Mouse (Mus musculus): Measurements from ENCODE around the gene Synpo2. TPM values are rescaled to one million over a fixed set of nuclear protein-coding genes. Genes with fewer than 3 reads are reported as not detected.

The Synpo2 gene
- total RNA-seq, 2 experiments from 2014 or later = 0.17 to 0.57 TPM

- no peak for ATAC-seq (replicated peaks; ENCODE audit: poor library complexity)
Observed at GRCm38 (mm10) chr3:123205485-123205884, 30.5 kb downstream of the Synpo2 start.

GRCm38 (mm10) chr3:123205065-123205464 is 30.9 kb downstream of the Synpo2 start:
- no peak for ATAC-seq (replicated peaks; ENCODE audit: poor library complexity)

GRCm38 (mm10) chr3:123204658-123205057 is 31.3 kb downstream of the Synpo2 start:
- ATAC-seq (replicated peaks; ENCODE audit: poor library complexity) = no peak

- ATAC-seq (replicated peaks; ENCODE audit: poor library complexity) = peak; percentile 94
Observed at GRCm38 (mm10) chr3:123201798-123202197, 34.2 kb downstream of the Synpo2 start.

GRCm38 (mm10) chr3:123193740-123194139 is 42.2 kb downstream of the Synpo2 start:
- ATAC-seq (replicated peaks; ENCODE audit: poor library complexity) = no peak

GRCm38 (mm10) chr3:123191602-123192001 is 44.3 kb downstream of the Synpo2 start:
- peak; percentile 82 for ATAC-seq (replicated peaks; ENCODE audit: poor library complexity)

- ATAC-seq (replicated peaks; ENCODE audit: poor library complexity) = no peak
Observed at GRCm38 (mm10) chr3:123190329-123190728, 45.6 kb downstream of the Synpo2 start.

GRCm38 (mm10) chr3:123189826-123190225 is 46.1 kb downstream of the Synpo2 start:
- ATAC-seq (replicated peaks; ENCODE audit: poor library complexity) = no peak

- no peak for ATAC-seq (replicated peaks; ENCODE audit: poor library complexity)
Observed at GRCm38 (mm10) chr3:123188616-123189230, 47.2 kb downstream of the Synpo2 start.

GRCm38 (mm10) chr3:123187370-123188124 is 48.4 kb downstream of the Synpo2 start:
- ATAC-seq (replicated peaks; ENCODE audit: poor library complexity) = no peak

GRCm38 (mm10) chr3:123185238-123185925 is 50.6 kb downstream of the Synpo2 start:
- ATAC-seq (replicated peaks; ENCODE audit: poor library complexity) = no peak

GRCm38 (mm10) chr3:123184281-123184680 is 51.7 kb downstream of the Synpo2 start:
- ATAC-seq (replicated peaks; ENCODE audit: poor library complexity) = no peak

GRCm38 (mm10) chr3:123179508-123179907 is 56.4 kb downstream of the Synpo2 start:
- no peak for ATAC-seq (replicated peaks; ENCODE audit: poor library complexity)

GRCm38 (mm10) chr3:123179041-123179440 is 56.9 kb downstream of the Synpo2 start:
- no peak for ATAC-seq (replicated peaks; ENCODE audit: poor library complexity)

- no peak for ATAC-seq (replicated peaks; ENCODE audit: poor library complexity)
Observed at GRCm38 (mm10) chr3:123178420-123178819, 57.5 kb downstream of the Synpo2 start.

GRCm38 (mm10) chr3:123176366-123177334 is 59.3 kb downstream of the Synpo2 start:
- ATAC-seq (replicated peaks; ENCODE audit: poor library complexity) = peak; percentile 56

GRCm38 (mm10) chr3:123175142-123175541 is 60.8 kb downstream of the Synpo2 start:
- ATAC-seq (replicated peaks; ENCODE audit: poor library complexity) = peak; percentile 41

- ATAC-seq (replicated peaks; ENCODE audit: poor library complexity) = no peak
Observed at GRCm38 (mm10) chr3:123174379-123174697, 61.6 kb downstream of the Synpo2 start.

GRCm38 (mm10) chr3:123173553-123174378 is 62.2 kb downstream of the Synpo2 start:
- ATAC-seq (replicated peaks; ENCODE audit: poor library complexity) = peak; percentile 21

GRCm38 (mm10) chr3:123172151-123172550 is 63.8 kb downstream of the Synpo2 start:
- ATAC-seq (replicated peaks; ENCODE audit: poor library complexity) = no peak
